Mouse (Mus musculus) left cerebral cortex, adult 11 months (tissue): ENCODE results near the gene Megf11.
A peak's percentile ranks its signal among the peaks of the same experiment; 100 is the strongest.
"Not testable (repeated sequence)": the region's sequence is repeated elsewhere in the genome, so short reads cannot be mapped to it uniquely, and the experiment has no call there.

ENCODE experiments used
- DNase-seq: peaks from one replicate; pipeline ENCODE4 v3.0.0; 2022; ENCODE audit warnings: low spot score

Megf11 gene

DNA sequence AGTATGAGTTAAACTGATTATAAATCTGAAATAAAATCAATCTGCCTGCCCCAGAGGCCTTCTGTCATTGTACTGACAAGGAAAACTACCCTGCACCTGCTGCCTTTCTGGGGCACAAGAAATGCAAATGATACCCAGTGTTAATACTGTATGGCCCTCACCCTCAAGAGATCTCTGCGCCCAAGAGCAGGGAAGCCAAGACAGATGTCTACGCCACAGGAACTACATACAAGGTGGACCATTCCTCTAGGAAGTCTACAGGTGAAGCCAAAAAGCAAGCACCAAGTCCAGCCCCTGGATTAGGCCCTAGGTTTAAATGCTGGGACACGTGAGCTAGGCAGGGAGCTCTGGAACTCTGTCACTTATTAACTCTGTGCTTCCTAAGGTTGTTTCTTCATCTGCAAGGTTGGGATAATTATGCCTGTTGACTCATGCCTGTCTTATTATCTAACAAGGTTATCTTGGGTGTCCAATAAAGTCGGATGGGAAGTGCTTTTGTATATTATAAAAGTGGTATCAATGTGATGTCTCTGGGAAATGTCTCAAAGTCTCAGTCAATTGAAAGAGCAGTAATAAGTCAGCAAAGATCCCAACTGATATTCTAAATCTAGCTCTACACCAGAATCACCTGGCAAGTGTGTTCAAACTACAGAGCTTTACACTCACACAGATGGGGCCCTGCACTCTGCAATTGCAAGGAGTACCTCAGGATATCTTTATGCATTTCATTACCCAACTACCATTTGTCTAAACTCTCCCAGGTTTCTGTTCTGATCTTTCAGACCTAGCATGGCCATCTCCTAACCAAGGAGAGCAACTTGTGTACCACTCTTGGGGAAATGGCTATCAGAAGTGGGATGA is 315.3 kb downstream of the Megf11 start:
- no peak for DNase-seq

DNA sequence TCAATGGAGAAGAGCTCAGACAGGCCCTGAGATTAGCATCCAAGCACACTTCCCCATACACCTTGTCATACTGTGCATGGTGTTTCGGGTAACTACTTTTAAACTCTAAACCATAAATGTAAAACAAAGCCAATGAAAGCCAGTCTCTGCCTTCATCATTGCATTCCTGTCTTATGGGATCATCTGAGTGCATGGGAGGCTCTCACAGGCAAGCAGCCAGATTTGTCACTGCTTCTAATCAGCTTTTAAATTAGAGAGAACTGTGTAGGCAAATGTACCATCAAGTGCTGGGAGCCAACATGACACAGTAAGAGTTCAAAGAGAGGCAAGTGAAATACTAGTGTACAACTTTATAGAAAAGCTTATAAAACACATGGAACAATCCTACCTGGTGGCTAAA is 316.2 kb downstream of the Megf11 start:
- no peak for DNase-seq

DNA sequence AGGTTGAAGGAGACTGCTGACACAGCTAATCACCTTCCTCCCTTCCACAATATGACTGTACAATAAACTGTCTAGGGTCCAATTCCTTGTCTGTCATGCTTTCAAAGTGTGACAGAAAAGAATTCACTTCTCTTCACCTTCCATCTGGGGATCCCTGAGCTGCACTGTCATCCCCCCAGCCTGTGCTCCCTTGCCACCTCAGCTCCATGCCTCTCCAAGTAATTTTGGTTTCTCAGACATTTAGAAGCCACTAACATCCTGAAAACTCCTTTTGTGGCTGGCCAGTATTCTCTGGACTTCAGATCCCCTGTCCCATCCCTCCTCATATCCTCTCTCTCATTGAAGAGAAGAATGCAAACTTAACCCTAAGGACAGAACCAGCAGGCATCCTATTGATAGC is 317.0 kb downstream of the Megf11 start:
- DNase-seq = no peak

DNA sequence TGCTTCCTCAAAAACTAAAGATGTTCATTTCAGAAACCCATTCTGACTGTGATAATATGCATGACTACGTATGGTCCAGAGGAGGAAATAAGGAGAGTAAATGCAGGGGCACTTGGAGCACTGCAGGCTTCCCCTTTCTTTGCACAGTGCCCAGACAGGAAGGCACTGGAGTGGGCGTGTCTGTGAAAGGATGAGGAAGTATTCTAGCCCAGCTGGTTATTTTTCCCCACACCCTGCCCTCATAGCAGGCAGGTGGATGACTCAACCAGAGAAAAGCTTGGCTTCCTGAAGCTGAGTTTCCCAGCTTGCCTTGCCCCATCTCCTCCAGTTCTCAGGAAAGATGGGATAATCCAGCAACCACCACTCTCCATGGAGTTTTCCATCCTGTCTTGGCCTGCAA is 317.5 kb downstream of the Megf11 start:
- no peak for DNase-seq

DNA sequence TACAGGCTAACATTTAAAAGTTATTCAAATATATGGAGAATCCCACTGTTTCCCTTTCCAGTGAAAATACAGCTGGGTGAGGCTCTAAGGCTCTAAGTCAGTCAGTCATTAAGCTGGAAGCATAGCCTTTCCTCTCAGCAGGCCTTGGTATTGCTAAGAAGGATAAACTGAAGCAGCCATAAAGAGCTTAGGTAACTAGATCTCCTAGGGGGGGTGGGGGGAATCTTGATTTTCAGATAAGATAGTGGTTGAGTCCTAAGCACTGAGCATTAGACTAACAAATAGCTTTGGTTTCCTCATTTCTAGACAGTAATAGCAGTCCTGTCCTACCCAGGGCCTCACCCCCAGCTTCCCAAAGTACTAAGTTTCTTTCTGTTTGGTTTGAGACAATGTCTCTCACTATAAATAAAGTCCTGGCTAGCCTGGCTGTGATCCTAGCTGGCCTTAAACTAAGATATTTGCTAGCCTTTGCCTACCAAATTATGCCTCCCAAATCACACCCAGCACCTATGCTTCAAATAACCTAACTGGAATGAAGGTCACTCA is 318.1 kb downstream of the Megf11 start:
- no peak for DNase-seq

DNA sequence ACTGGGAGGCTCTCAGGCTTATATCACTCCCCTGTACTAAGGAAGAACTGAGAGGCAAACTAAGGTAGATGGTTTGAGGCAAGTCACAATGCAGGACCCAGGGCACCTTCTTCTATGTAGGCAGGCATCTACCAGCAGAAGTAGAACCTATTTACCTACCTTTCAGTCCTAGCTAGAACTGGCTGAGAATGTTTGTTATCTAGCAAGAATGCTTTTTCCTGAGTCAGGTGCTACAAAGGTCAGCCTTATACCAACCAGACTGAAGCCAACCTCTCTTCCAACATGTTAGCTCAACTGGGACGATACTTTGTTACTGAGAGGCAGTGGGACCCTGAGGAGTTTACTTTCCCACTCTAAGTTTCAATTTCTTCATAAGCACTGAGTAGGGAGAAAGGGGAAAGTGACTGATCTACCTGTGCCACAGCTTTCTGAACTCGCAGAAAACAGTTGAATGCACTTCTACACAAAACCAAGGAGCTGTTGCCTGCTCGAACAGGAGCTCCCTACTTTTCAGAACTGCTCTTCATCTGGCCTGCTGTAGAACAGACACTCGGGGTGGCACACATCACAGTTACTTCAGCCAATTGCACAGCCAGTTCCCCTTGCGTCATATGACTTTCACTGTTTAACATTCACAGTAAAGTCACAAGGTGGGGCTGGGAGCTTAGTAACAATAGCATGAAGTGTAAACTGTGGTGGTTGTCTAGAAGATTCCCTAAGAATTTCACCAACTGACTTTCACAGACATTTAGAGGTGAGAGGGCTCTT is 318.8 kb downstream of the Megf11 start:
- no peak for DNase-seq

DNA sequence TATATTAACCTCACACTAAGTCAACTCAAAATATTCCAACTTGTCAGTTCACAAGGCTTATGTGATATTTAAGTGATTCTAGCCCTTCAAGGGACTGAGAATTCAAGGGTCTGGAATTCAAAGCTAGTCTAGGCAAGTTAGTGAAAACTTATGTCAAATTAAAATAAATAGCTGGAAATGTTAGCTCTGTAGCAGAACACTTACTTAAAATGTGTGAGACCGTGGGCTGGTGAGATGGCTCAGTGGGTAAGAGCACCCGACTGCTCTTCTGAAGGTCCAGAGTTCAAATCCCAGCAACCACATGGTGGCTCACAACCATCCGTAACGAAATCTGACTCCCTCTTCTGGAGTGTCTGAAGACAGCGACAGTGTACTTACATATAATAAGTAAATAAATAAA is 324.9 kb downstream of the Megf11 start:
- DNase-seq = not testable (repeated sequence)

DNA sequence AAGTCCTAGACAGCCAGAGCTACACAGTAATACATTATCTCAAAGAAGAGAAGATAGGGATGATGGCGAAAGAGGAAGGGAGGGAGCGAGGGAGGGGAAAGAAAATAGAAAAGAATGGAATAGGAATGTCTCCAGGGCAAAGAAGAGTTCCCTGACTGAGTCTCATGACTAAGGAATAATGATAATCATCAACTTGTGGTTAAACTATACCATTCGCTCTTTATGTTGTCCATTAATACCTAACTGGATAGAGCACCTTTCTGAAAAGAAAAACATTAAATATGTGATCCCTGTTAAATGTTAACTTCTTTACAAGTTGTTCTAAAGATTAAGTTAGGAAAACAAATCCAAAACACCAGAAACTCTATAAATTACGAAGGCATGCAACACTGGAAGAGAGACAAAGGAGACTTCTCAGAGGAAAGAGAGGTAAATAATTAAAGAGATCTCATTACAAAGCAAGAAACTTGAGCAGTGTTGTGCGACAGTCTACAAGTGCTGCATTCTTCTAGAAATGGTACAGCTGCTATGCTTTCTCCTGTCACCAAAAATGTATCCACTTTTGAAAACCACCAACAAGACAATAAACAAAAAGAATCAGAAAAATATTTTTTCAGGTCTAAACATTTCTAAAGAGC is 334.2 kb downstream of the Megf11 start:
- DNase-seq = no peak

DNA sequence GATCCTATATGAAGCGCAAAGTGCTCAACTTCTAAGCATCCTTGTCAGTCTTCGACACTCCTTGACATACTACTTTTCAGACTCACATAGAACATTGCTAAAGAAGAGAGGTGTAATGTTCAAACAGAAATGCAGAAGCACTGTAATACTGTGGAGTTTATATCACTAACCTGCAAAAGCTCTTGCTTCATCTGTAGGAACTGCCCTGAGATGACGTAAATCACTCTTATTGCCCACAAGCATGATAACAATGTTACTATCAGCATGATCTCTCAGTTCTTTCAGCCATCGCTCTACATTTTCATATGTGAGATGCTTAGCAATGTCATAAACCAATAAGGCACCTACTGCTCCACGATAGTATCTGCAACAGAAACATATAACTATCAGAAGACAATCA is 341.0 kb downstream of the Megf11 start:
- no peak for DNase-seq

DNA sequence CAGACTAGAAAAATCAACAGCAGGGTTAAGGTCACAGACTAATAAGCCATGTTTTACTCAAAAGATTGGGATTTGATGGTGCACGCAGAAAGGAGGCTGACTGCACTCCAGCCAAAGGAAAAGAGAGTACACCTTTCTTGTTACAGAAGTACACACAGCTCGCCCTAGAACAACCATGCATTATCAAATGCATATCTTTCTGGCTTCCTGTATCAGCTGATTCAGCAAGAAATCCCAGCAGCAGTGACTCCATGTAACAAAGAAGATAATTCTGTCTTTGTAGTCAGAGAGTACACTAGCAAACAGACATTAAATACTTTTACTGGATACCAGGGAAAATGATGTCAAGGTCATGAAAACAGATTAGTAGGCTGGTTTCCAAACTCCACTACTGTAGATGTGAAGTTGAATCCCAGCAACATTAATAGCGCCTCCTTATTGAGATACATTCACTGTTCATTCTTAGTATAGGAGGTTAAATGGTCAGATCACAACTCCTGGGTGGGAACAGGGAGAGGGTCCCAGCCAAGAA is 345.7 kb downstream of the Megf11 start:
- no peak for DNase-seq

DNA sequence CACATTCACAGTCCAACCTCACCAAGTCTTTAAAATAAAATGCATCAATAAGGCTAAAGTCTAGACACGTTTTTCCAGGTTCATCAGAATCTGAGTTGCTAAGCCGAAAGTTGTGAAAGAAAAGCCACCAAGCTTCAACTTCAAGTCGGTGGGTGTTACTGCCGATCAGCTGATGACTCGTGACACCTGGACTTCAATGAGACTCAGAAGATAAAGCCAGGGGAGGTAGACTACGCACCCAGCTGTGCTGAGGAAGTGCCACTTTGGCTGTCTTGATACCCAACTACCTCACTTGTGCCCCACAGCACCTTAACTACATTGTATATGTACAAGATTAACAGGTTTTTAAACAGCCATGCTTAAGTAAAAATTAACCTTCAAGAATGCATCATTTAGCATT is 348.7 kb downstream of the Megf11 start:
- no peak for DNase-seq

DNA sequence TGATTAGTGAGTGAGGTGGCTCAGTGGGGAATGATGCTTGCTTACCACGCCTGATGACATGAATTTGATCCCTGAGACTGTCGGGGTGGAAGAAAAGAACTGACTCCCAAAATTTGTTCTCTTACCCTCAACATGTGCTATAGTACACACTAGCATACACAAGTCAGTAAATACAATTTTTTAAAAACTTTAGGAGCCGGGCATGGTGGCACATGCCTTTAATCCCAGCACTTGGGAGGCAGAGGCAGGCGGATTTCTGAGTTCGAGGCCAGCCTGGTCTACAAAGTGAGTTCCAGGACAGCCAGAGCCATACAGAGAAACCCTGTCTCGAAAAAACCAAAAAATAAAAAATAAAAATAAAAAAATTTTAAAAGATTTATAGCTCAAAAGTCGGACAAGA is 349.6 kb downstream of the Megf11 start:
- DNase-seq = not testable (repeated sequence)

DNA sequence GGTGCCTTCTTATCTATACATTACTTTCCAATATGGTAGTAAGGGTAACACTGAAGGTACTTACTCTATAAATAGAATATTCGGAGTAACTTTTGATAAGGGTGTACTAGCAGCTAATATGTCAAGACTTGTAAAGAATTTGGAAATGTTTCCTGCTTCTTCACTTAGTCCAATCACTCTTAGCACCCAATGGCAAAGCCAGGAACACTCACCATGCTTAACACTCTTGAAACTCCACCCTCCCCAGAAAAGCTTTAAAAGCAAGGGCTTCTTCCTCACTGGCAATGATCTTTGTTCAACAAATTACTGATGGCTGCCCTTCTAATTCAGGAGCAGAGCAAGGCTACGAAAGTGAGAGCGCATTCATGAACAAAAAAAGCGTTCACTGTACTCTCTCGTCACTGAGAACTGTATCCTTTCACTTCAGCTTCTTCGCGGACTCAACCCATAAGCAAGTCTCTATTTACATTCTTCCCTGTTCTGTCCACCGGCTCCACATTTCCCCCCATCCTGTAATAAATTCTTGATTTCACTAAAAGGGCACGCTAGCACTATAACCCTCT is 350.7 kb downstream of the Megf11 start:
- DNase-seq = no peak

DNA sequence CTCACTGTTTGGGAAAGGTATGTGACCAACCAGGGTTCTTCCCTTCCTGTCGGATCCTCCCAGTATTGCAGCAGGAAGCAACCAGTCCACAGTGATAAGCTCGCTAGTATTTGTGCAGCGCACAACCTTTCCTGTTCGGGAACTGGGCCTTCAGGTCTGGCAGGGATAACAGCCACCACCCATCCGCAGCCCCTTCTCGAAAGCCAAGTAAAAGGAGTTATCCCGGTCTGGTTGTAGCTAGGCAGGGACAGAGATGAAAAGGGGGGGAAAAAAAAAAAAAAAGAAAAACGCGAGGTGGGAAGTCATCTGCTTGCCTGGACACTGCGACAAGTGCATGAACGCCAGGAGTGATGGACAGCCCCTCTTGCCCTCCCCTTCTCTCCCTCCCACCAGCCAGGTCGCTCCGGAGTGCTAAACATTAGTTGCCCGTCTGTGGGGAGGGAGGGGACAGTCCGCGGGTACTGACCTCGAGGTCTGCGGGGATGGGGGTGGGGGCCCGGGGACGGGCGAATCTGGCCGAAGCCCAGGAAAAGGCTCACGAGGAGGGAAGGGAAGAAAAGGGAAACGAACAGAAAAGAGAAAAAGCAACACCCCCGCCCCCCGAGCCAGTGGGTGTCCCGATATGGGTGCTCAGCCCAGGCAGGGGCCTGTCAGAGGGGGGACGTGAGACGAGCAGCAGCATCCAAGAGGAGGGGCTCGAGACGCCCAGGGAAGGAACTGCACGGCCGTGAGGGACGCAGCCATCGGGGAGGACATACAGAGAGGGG is 351.4 kb downstream of the Megf11 start:
- DNase-seq = peak; percentile 27

DNA sequence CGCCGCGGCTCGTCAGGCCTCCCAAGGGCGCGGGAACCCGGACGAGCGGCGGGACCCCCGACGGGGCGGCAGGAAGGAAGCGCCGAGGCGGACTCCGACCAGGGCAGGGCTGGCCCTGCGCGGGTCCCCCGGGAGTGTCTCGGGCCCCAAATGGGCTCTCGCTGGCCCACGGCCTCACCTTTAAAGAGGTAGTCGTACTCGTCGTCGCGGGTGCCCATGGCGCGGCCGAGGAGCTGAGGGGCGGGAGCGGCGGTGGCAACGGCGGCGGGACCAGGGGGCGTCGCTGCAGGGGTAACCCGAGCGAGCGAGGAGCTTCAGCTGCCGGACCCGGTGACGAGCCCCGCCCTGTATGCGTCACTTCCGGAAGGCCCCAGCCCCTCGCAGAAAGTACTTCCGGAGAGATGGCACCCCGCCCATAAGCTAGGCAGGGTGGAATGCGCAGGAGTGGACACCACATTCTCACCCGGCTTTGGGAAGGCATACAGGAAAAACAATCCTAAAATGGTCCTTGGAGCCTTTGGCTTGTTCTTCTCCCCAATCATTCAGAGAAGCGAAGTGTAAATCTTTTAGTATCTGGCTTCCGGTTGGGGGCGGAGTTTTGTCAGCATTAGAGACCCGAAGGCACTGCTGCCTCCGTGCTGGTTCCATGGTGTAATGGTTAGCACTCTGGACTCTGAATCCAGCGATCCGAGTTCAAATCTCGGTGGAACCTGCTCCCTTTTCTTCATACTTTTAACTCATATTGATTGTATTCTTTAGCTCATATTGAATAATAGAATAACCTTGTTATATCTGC is 352.2 kb downstream of the Megf11 start, which contains the start of gene Rab11a:
Gene Rab11a (minus strand): TSS at position 353 of the 796 bp plus-strand sequence.
- DNase-seq = peak; percentile 92

DNA sequence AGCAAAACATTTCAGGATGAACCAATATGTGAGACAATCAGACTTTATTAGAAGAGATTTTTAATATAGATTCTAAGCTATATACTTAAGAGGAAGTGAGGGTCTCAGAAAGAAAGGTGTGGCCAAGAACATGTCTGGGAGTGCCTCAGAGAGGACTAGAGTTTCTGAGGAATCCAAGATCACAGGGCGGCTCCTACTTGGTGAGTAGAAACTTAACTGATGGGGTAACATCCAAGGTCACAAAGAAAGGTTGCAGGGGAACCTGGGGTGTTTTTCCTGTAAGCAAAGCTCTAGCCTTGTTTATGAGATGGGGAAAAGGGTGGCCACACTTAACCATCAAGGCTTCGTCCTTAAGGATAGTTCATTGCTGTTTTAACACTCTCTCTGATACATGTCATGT is 353.6 kb downstream of the Megf11 start:
- DNase-seq = no peak

DNA sequence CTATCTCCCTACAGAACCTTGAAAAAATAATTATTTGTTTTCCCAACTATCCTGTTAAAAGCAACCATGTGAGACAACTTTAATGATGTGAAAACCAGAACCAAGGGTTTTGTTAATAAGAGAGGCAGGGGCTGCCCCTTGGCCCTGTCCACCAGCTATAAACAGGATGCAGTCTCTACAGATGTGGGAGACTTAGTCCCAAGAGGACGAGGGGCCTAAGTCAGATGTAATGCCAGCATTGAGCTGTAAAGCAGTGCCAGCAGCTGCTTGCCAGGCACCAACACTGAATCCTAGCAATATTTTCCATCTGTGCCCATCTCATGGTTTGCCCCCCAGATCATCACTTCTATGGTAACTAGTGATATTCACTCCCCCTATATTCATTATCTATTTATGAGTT is 357.0 kb downstream of the Megf11 start:
- no peak for DNase-seq

DNA sequence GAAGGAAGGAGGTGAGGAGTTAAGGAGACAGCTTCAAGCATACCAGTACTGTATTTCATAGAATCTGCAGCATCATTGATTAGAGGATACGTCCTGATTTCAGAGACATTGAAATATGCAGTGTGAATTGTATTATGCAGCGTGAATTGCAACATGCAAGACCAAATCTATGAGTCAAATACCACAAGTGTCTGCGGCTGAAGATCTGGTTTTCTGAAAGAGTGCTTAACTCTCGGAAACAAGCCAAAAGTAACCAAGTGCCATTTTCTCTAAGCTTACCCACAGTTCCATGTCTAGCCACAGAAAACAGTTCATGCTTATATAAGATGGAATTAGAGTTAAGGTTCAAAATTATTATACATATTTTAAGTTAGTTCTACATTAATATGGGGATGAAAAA is 362.3 kb downstream of the Megf11 start:
- no peak for DNase-seq

DNA sequence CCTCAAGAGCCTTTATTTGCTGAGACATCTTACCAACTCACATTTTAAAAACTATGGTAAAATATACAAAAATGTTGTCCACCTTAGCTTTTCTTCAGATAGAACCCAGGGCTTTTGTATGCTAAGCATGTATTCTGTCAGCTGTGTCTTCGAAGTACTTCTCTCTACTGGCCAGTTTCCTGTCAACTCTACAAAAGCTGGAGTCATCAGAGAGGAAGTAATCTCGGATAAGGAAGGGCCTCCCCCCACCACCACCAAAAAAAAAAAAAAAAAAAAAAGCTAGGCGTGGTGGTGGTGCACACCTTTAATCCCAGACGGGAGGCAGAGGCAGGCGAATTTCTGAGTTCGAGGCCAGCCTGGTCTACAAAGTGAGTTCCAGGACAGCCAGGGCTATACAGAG is 363.9 kb downstream of the Megf11 start:
- no peak for DNase-seq

DNA sequence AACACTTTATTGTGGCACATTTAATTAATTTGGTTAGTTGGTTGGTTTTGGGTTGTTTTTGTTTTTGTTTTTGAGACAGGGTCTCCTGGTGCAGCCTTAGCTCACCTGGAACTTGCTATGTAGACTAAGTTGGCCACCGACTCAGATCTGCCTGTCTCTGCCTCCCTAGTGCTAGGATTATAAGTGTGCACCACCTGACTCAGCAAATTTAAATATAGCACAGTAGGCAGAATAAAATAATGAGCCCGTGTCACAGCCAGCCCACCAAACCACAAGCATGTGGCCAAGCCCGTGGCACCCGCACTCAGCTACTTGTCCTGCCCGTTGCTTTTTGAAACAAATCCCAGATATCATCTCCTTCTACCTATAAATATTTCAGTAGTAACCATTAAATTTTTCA is 367.1 kb downstream of the Megf11 start:
- no peak for DNase-seq
